Mouse (Mus musculus) heart, adult 10 weeks (tissue): ENCODE measurements around the gene Rpl9-ps6. TPM values are rescaled to one million over a fixed set of nuclear protein-coding genes. Genes with fewer than 3 reads are reported as not detected.

Source experiments
- polyA plus RNA-seq: library from polyadenylated mRNA; stranded (reverse); fragments of 350-450 nt; fragmentation: Illumina TruSeq; extraction: RNeasy Lipid Tissue Mini Kit (QIAGEN cat#74804); gene quantifications from one replicate; pipeline ENCODE4 v1.2.3, GENCODE M21; 2014; ENCODE audit warnings: low read depth, low replicate concordance

The Rpl9-ps6 gene
- polyA plus RNA-seq, result 24.8 TPM

GRCm38 (mm10) chr19:32466478-32466877, at the start of gene Rpl9-ps6:
TSS of gene Rpl9-ps6 (minus strand) at chr19:32466578.

GRCm38 (mm10) chr19:32485681-32486105, 19.3 kb upstream of the Rpl9-ps6 start, which contains the start of gene Minpp1:
TSS of gene Minpp1 (plus strand) at chr19:32485769.

Other genes with a start within 250 kb of the Rpl9-ps6 start
- gene Sgms1, start 76.9 kb downstream of the Rpl9-ps6 start, polyA plus RNA-seq, result 36.6 TPM
- 12.6 TPM for gene Minpp1, start 19.2 kb upstream of the Rpl9-ps6 start, polyA plus RNA-seq
- 9.9 TPM for gene Papss2, start 129.2 kb upstream of the Rpl9-ps6 start, polyA plus RNA-seq